Mouse (Mus musculus): ENCODE data around the gene Gas2l3.
A peak's percentile ranks its signal among the peaks of the same experiment; 100 is the strongest.

Gas2l3 gene

DNA sequence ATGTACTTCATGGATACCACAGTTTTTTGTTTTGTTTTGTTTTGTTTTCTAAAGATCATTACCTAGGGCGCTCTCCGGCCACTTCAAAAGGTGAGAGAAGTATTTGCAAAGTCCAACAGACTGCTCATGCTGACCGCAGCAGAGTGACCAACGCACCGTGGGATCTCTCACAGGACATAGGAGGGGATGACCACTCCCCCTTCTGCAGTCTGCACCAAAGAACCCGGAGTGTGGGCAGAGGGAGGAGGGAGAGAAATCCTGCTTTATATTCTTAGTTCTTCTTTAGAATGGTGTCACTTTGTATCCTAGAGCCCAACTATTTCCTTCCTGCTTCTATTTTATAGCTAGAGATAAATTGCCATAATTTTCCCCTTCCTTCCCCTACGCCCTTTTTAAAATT lies 48.4 kb downstream of the Gas2l3 start:
- no peak for DNase-seq (ENCODE audit: low spot score)

DNA sequence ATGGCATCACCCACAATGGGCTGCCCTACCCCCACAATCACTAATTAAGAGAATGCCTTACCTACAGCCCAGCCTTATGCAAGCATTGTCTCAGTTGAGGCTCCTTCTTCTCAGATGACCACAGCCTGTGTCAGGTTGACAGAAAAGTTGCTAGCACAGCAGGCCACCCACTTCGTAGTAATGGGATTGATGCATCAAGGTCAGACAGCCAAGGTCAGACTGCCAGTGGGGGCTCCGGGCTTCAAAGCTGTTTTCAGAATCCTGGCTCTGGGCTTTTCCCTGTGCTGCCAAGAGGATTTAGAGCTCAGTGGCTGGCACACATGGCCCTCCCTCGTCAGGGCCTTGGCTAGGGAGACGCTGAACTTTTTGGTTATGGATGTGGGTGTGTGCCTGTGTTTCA lies 51.1 kb downstream of the Gas2l3 start:
- peak; percentile 24 for DNase-seq (ENCODE audit: low spot score)

DNA sequence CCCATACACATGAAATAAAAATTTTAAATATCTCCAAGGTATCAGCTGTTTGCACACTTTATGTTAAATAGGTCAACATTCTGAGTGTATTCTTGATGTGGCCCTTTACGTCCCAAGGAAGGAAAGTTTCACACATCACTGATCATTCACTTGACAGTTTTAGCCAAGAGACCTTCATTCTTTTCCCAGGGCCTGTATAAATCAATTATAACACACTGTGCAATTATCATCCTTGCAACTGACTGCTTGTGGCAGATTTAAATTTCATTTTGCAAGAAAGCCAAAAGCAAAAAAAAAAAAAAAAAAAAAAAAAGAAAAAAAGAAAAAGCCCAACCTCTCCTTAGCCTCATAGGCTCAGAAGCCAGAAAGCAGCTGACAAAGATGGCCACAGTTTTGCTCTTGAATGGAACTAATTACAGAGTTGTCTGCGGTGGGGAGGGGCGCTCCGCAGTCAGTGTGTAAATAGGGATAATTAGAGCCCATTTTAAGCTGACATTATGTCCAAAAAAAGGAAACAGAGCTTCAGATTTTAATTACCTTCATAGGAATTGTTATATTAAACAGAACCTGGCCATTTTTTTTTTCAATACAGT lies 52.1 kb downstream of the Gas2l3 start:
- DNase-seq (ENCODE audit: low spot score), result no peak

DNA sequence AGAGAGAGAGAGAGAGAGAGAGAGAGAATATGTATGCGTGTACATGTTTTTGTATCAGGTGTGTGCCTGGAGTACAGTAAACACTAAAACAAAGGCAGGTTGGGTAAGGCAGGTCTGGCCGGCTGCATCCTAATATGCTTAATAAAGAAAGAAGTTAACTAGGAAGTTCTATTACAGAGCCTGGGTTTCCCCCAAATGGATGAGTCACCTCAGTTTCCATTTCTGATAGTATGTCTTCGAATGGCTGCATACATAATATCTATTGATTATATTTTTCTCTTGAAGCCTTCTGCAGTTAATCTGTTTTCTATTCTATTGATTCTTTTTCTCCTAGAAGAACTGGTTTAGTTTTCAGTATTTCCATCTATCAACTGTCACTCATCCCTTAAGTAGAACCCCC lies 57.3 kb downstream of the Gas2l3 start:
- DNase-seq (ENCODE audit: low spot score), result no peak

DNA sequence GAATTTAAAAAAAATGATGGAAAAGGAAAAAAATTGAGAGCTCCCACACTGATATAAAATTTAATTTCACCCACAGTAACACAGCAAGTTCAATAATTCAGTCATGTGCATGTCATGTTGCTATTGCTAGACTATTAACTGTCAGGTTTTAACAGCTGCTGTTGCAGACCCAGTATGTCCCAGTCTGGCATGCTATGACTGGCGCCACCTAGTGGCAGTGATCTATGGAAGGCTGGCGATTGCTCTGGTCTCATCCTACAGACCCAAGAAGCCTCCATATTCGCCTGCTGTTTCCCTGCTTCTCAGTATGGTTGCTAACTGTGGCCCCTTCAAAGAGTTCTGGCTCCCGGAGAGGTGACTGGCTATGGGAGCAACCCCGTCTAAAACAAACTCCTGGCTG lies 60.3 kb downstream of the Gas2l3 start:
- peak; percentile 91 for DNase-seq (ENCODE audit: low spot score)

DNA sequence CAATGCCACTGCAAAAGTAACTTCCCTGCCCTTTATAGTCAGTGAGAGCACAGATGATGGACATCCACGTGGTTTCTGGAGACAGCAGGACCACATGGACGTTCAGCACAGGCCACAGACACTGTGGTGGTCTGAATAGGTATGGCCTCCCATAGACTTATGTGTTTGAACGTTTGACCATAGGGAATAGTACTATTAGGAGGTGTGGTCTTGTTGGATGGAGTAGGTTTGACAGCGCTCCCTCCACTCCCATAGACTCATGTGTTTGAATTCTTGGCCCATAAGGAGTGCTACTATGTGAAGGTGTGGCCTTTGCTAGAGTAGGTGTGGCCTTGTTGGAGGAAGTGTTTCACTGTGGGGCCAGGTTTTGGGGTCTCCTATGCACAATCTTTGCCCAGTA lies 66.0 kb downstream of the Gas2l3 start:
- no peak for DNase-seq (ENCODE audit: low spot score)

DNA sequence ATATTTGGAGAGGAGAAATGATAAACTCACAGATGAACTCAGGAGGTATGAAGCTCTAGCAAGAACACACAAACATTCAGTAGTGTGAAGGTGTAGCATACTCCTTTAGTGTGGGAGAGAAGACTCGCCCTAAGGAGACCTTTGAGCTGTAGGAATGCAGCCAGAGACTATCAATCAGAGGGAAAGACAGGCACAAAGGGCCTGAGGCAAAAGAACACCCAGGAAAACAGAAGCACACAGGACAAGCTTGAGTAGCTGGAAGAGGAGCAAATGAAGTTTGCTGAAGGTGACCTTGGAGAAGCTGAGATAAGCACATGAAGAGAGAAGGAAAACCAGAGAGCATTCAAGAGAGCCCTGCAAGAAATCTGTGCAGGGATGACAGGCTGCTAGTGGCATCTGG lies 73.7 kb downstream of the Gas2l3 start:
- no peak for DNase-seq (ENCODE audit: low spot score)

DNA sequence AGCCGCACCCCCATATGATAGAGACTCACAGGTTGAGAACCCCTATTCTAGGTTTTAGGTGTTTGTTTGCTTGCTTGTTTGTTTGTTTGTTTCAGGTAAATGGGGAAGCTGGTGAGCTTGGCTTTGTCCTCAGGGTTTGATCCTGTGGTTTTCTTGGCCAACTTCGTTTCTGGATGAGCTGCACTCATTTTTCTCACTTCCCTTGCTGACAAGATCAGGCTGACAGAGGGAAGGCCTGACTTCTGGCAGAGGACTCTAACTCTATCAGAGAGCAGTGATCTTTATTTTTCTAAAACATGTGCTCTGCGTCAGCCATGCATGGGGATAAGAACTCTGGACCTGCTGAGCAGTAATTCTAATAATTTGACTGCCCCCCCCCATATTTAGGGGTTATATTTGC lies 84.8 kb downstream of the Gas2l3 start:
- DNase-seq (ENCODE audit: low spot score), result no peak
